Mouse (Mus musculus) neural tube, embryonic 15.5 days (tissue): ENCODE measurements around the gene Kcp. TPM values are rescaled to one million over a fixed set of nuclear protein-coding genes. Genes with fewer than 3 reads are reported as not detected.

Source experiments
- ATAC-seq: fragments of 200-750 bp; cut with Nextera tagmentation; 2 replicates; pipeline ENCODE4 v1.8.0; 2017; ENCODE audit warnings: mild to moderate bottlenecking, moderate TSS enrichment, moderate library complexity; ENCODE audit not compliant: low FRiP score
- H3K27ac ChIP-seq: fragments of 300-500 bp; sonication (generic); replicated peaks from 2 replicates; pipeline ENCODE4 v1.5.1; 2015; ENCODE audit warnings: mild to moderate bottlenecking, inconsistent platforms
- H3K27me3 ChIP-seq: fragments of 300-500 bp; sonication (generic); replicated peaks from 2 replicates; pipeline ENCODE4 v1.6.1; 2015; ENCODE audit warnings: inconsistent platforms
- H3K36me3 ChIP-seq: fragments of 300-500 bp; sonication (generic); 2 replicates; pipeline ENCODE4 v1.6.1; 2015; ENCODE audit warnings: inconsistent platforms
- H3K4me1 ChIP-seq: fragments of 300-500 bp; sonication (generic); 2 replicates; pipeline ENCODE4 v1.6.1; 2015; ENCODE audit warnings: inconsistent platforms
- H3K4me2 ChIP-seq: fragments of 300-500 bp; sonication (generic); 2 replicates; pipeline ENCODE4 v1.6.1; 2015; ENCODE audit warnings: inconsistent platforms, mild to moderate bottlenecking, moderate library complexity
- H3K4me3 ChIP-seq: fragments of 300-500 bp; sonication (generic); replicated peaks from 2 replicates; pipeline ENCODE4 v1.5.1; 2015; ENCODE audit warnings: mild to moderate bottlenecking, inconsistent platforms
- H3K9ac ChIP-seq: fragments of 300-500 bp; sonication (generic); replicated peaks from 2 replicates; pipeline ENCODE4 v1.6.1; 2015; ENCODE audit warnings: mild to moderate bottlenecking, inconsistent platforms
- H3K9me3 ChIP-seq: fragments of 300-500 bp; sonication (generic); replicated peaks from 2 replicates; pipeline ENCODE4 v1.6.1; 2016; ENCODE audit warnings: inconsistent platforms
- WGBS: fragments of 180-500 bp; shearing (Covaris S2); methylation state at CpG from one replicate; pipeline ENCODE4 v1.1.7; 2015; ENCODE audit warnings: mixed read lengths; 5-methylcytosine and 5-hydroxymethylcytosine counted together
- polyA plus RNA-seq: library from polyadenylated mRNA; unstranded; fragments of >200 nt; fragmentation: Nextera tagmentation; extraction: Ambion mirVana; gene quantifications from 2 replicates; pipeline ENCODE4 v1.2.1, GENCODE M21; 2015

Gene Kcp
- polyA plus RNA-seq, 1 experiment from 2014 or later, result 21.5 TPM

DNA sequence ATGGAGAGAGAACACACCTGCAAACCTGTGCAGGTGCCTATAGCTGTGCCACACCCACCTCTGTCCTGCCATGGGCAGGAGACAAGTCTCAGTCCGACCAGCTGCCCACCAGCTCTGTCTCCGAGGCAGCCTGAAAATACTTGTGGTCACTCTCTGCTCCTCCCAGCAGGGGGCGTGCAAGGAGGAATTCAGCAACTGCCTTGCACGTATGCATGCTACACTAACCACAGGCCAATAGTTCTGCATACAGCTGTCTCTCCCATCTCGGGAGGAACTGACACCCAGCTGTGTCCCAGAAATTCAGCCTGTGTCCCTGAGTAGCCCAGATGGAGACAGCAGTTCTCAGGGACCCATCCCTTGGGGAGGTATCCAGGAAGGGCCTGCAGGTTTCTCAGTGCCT, 9.4 kb upstream of the Kcp start:
- H3K4me3 ChIP-seq, result no peak overlapping the region
- H3K4me2 ChIP-seq, result no peak overlapping the region
- WGBS, result 7% methylated on average over 5 of the region's 5 CpGs
- H3K36me3 ChIP-seq, result no peaks in the 10 kb centered on the region
- H3K9ac ChIP-seq, result no peak overlapping the region
- no peaks in the 10 kb centered on the region; the same call in 1 of the 2 replicates for H3K27me3 ChIP-seq
- no peak for ATAC-seq
- H3K4me1 ChIP-seq, result peaks cover 11% of the 10 kb centered on the region
- no peak overlapping the region for H3K27ac ChIP-seq
- no peaks in the 10 kb centered on the region for H3K9me3 ChIP-seq

DNA sequence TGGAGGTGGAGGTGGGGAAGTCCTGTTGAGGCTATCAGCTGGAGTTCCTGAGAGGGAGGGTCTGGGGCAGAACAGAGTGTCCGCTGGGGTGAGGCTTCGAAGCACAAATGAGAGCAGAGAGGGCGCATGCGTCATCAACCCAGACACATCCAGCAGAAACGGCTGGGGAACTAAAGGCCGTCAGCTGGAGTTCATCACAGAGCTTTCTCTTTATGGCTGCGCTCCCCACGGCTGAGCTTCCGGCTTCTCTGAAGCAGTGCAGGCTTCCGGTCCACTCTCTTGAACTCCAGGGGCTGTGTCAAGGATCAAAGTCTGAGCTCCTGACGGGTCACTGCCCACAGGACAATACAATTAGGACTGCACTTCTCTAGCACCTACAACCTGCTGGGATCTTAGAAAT, 5.5 kb upstream of the Kcp start:
- no peak overlapping the region for H3K27ac ChIP-seq

DNA sequence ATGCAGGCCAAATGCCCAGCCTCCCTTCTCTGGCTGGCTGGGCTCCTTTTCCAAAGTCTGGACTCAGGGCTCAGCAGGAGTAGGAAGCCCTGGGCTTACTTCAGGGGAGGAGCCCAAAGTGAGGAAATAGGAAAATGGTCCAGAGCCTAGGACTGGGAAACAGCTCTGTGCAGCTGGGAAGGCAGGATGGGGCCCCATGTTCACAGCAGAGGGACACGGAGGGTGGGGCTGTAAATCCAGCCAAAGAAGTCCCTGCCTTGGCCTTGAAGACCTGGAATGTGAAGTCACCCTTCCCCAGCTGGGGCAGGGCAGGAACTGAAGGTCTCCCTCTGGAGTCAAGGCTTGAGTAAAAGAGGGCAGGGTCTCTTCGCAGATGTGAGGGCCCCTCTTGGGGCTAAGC, 1.3 kb upstream of the Kcp start:
- H3K9me3 ChIP-seq, result no peaks in the 10 kb centered on the region
- H3K36me3 ChIP-seq, result no peaks in the 10 kb centered on the region
- H3K4me3 ChIP-seq, result no peak overlapping the region
- H3K27me3 ChIP-seq, result peaks cover 37% of the 10 kb centered on the region
- ATAC-seq, result no peak
- H3K9ac ChIP-seq, result no peak overlapping the region
- WGBS, result 44% methylated on average over 2 of the region's 2 CpGs
- H3K4me2 ChIP-seq, result no peak overlapping the region
- H3K27ac ChIP-seq, result 0 out of 2 replicates have a peak overlapping the region, but pooled peaks have one; percentile 15
- peaks cover 29% of the 10 kb centered on the region for H3K4me1 ChIP-seq

More for the DNA sequence above, 5.5 kb upstream of the Kcp start:
- peak overlapping the region; percentile 52 for H3K4me2 ChIP-seq
- WGBS, result under 1% methylated on average over 11 of the region's 11 CpGs
- peak; percentile 67; the same call in 1 of the 2 replicates for ATAC-seq
- peak overlapping the region; percentile 13; the same call in 1 of the 2 replicates for H3K4me3 ChIP-seq
- H3K27me3 ChIP-seq, result peaks cover 17% of the 10 kb centered on the region
- H3K4me1 ChIP-seq, result peaks cover 11% of the 10 kb centered on the region
- H3K9ac ChIP-seq, result no peak overlapping the region
- H3K9me3 ChIP-seq, result no peaks in the 10 kb centered on the region
- no peaks in the 10 kb centered on the region for H3K36me3 ChIP-seq

DNA sequence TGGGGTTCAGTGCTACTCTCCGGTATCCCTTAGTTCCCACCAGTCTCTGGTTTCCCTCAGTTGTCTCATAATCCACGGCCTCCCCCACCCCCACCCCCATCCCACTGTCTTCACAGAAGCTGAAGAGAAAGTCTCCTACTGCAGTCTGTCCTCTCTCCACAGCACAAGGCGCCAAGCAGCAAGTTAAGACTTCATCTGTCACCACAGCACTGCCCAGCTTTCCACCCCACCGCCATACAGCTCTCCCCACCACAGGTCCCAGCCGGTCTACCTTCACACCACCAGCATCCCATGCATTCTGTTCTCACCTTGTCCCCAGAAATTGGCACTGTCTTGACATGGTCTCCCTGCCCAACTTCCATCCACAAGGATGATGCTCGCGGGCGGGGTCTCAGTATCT, 918 bp downstream of the Kcp start:
- 29% methylated on average over 8 of the region's 8 CpGs for WGBS
- Histone ChIP-seq H3K4me3 (peak overlapping the region; percentile 49), H3K27ac (no peak overlapping the region), H3K27me3 (peaks cover 37% of the 10 kb centered on the region), H3K36me3 (no peaks in the 10 kb centered on the region), H3K4me2 (peak overlapping the region; percentile 76), H3K4me1 (peaks cover 19% of the 10 kb centered on the region; the same call in 1 of the 2 replicates), H3K9ac (no peak overlapping the region), H3K9me3 (no peaks in the 10 kb centered on the region)
- ATAC-seq, result peak; percentile 26; the same call in 1 of the 2 replicates

DNA sequence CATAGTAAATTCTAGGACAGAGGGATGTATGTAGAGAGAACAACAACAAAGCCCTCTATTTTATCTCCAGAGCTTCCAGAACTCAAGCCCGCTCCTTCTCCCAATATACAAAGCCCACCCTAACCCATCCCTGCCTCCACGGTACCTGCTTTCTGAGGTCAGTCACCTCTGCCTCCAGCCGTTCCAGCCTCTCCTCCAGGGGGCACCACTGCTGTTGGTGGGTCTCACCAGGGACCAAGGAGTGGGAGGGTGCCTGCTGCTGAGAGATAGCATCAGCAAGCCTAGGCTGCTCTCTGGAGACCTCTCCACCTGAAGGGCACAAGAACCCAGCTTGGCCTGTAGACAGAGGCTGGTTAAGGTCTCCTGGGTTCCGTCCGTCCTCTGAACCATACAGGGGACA, 2.3 kb downstream of the Kcp start:
- Histone ChIP-seq H3K4me3 (no peak overlapping the region), H3K36me3 (no peaks in the 10 kb centered on the region), H3K9me3 (no peaks in the 10 kb centered on the region), H3K4me1 (peaks cover 19% of the 10 kb centered on the region; the same call in 1 of the 2 replicates), H3K27ac (no peak overlapping the region), H3K4me2 (no peak overlapping the region), H3K9ac (no peak overlapping the region), H3K27me3 (peaks cover 37% of the 10 kb centered on the region)
- ATAC-seq, result no peak
- 85% methylated on average over 5 of the region's 5 CpGs for WGBS

DNA sequence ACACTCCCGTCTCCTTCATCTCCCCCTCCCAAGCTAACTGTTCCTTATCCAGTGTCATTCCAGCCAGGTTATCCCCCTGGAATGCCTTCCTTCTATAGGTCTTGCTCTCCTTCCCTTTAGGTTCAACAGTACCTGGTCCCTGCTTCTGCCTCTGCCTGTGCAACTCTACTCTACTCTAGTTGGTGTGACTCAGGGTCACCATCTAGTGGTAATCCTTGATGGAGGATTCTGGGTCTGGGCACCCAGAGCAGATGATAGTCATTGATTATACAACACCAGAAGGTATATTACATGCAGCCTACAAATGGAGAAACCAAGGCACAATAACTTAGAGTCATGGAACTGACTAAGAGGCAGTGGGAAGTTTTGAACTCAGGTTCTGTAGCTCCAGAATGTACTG, 6.2 kb downstream of the Kcp start:
- no peak for ATAC-seq
- Histone ChIP-seq H3K4me3 (no peak overlapping the region), H3K4me2 (no peak overlapping the region), H3K36me3 (no peaks in the 10 kb centered on the region), H3K9me3 (no peaks in the 10 kb centered on the region), H3K4me1 (peaks cover 6% of the 10 kb centered on the region; the same call in 1 of the 2 replicates), H3K9ac (no peak overlapping the region), H3K27me3 (peaks cover 31% of the 10 kb centered on the region), H3K27ac (no peak overlapping the region)
- WGBS, result 89% methylated on average over 1 of the region's 1 CpGs

DNA sequence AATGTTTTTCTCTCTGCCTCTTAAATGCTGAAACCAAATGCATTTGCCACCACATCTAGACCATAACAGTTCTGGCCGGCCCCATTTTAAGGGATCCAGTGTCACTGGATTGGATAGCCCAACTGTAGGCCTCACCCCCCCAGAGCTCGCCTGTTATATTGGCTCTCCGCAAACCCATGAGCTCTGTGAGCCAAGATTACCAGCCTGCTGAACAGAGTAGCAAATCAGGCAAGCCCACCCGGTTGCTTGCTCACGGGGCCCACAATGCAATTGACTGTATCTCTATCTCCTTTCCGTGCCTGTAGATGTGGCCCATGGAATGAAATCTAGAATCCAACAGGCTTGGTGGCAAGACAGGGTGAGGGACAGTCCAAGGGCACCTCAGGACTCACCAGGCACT, 6.9 kb downstream of the Kcp start:
- Histone ChIP-seq H3K27ac (no peak overlapping the region), H3K4me2 (no peak overlapping the region), H3K9me3 (no peaks in the 10 kb centered on the region), H3K36me3 (no peaks in the 10 kb centered on the region), H3K4me1 (no peaks in the 10 kb centered on the region), H3K4me3 (no peak overlapping the region), H3K27me3 (peaks cover 31% of the 10 kb centered on the region), H3K9ac (no peak overlapping the region)
- 94% methylated on average over 6 of the region's 6 CpGs for WGBS
- ATAC-seq, result no peak

DNA sequence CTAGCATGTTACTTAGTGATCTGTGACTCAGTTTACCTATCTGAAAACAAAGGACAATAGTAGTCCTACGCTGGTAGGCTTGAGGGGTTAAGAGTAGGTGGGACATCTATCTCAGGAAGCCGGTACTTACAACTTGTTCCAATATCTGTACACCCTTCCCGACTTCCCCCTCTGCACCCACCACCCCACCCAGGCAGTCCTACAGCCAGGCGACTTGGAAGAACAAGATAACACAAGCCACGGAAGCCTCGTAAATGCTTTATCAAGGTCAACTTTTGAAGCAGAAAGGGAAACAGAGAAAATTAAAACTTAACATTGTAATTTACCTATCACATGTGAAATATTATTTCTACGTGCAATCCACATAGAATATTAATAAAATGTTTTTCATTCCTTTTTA, 7.6 kb downstream of the Kcp start:
- no peak overlapping the region for H3K4me2 ChIP-seq
- H3K9me3 ChIP-seq, result no peaks in the 10 kb centered on the region
- H3K4me3 ChIP-seq, result no peak overlapping the region
- H3K27me3 ChIP-seq, result peaks cover 30% of the 10 kb centered on the region
- H3K27ac ChIP-seq, result no peak overlapping the region
- no peak for ATAC-seq
- H3K36me3 ChIP-seq, result no peaks in the 10 kb centered on the region
- 96% methylated on average over 7 of the region's 7 CpGs for WGBS
- no peak overlapping the region for H3K9ac ChIP-seq
- no peaks in the 10 kb centered on the region for H3K4me1 ChIP-seq

DNA sequence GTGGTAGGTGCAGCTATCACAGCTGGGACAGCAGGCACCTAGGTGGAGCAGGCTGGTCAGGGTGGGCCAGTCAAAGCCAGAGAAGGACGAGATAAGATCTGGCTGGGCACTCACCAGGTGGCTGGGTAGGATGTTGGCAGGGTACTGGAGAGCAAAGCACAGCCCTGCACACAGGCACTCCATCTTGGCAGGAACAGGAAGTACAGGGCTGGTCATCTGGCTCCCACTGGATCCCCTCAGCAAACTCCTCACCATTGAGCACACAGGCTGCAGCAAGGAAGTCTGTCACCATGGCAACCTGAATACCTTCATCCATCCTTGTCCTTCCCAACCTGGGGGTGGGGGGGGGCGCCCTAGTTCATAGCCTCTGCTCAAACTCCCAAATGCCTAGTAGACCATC, 10.0 kb downstream of the Kcp start:
- Histone ChIP-seq H3K4me2 (no peak overlapping the region), H3K27ac (no peak overlapping the region), H3K9me3 (no peaks in the 10 kb centered on the region), H3K4me1 (no peaks in the 10 kb centered on the region), H3K9ac (no peak overlapping the region), H3K27me3 (peaks cover 33% of the 10 kb centered on the region), H3K4me3 (no peak overlapping the region), H3K36me3 (no peaks in the 10 kb centered on the region)
- 37% methylated on average over 2 of the region's 2 CpGs for WGBS
- ATAC-seq, result no peak

DNA sequence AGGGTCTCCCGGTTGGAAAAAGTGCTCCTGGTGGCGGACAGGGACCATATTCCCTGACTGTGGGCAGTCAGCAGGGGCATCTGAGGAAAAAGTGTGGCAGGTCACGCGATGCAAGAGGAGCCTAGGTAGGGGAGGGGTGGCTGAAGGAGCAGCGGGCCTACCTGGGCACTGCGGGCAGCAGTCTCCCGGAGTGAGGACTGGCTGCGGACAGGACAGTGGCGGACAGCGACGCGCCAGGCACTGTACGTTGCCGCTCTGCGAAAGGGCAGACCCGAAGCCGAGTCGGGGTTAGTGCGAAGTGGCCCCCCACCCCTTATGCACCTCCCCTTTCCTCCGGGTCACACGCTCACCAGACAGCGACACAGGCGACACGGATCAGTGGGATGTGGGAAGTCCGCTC, 11.5 kb downstream of the Kcp start:
- no peak overlapping the region for H3K4me3 ChIP-seq
- no peak for ATAC-seq
- 16% methylated on average over 25 of the region's 25 CpGs for WGBS
- peaks cover 33% of the 10 kb centered on the region for H3K27me3 ChIP-seq
- no peaks in the 10 kb centered on the region for H3K36me3 ChIP-seq
- H3K4me2 ChIP-seq, result no peak overlapping the region
- H3K27ac ChIP-seq, result no peak overlapping the region
- H3K9me3 ChIP-seq, result no peaks in the 10 kb centered on the region
- no peaks in the 10 kb centered on the region for H3K4me1 ChIP-seq
- H3K9ac ChIP-seq, result no peak overlapping the region

DNA sequence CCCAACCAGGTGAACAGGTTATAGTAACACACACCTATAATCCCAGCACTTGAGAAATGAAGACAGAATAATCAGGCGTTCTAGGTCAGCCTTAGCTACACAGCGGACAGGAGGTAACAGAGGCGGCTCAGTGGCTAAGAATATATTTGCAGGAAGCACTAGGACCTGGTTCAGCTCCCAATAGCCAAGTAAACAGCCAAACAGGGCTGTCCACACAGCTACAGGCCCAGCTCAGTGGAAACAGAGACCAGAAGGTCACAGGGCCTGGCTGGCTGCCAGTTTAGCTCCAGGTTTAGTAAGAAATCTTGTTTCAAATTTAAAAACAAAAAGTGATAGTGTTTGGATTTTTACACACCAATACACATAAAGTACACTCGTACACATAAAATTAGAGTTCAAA, 13.7 kb downstream of the Kcp start:
- Histone ChIP-seq H3K27ac (no peak overlapping the region), H3K9ac (no peak overlapping the region), H3K9me3 (no peaks in the 10 kb centered on the region), H3K27me3 (peaks cover 33% of the 10 kb centered on the region), H3K4me1 (no peaks in the 10 kb centered on the region), H3K36me3 (no peaks in the 10 kb centered on the region), H3K4me3 (no peak overlapping the region), H3K4me2 (no peak overlapping the region)
- no peak for ATAC-seq
- WGBS, result 82% methylated on average over 4 of the region's 4 CpGs

DNA sequence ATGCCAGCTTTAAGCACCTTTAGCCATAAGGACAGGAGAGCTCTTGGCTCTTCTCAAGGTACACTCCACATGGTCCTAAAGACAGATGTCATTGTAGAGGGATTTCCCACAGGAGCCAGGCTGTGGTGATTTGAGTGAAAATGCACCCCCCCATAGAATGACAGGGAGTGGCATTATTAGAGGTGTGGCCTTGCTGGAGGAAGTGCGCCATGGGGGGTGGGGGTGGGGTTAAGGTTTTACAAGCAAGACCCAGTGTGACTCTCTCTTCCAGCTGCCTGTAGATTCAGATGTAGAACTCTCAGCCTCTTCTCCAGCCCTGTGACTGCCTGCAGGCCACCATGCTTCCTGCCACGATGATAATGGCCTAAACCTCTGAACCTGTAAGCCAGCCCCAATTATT, 21.8 kb downstream of the Kcp start:
- no peak overlapping the region for H3K9ac ChIP-seq
- no peaks in the 10 kb centered on the region for H3K36me3 ChIP-seq
- no peak overlapping the region for H3K4me3 ChIP-seq
- H3K9me3 ChIP-seq, result no peaks in the 10 kb centered on the region
- 48% methylated on average over 2 of the region's 2 CpGs for WGBS
- H3K4me1 ChIP-seq, result peaks cover 6% of the 10 kb centered on the region
- no peak for ATAC-seq
- H3K27me3 ChIP-seq, result peaks cover 11% of the 10 kb centered on the region
- no peak overlapping the region for H3K27ac ChIP-seq
- H3K4me2 ChIP-seq, result no peak overlapping the region
